Mouse (Mus musculus): ENCODE measurements around the gene Dcaf4.

Gene Dcaf4

GRCm38 (mm10) chr12:83520311-83520890, at the start of gene Dcaf4:
Gene Dcaf4, plus strand, starts transcription at chr12:83520466.
- DNase-seq (ENCODE audit: extremely low spot score, low read depth, low spot score): peak; percentile 75

- no peak for DNase-seq (ENCODE audit: extremely low spot score, low read depth, low spot score)
These were observed 48.5 kb upstream of the Dcaf4 start for GRCm38 (mm10) chr12:83471760-83472159.

DNA sequence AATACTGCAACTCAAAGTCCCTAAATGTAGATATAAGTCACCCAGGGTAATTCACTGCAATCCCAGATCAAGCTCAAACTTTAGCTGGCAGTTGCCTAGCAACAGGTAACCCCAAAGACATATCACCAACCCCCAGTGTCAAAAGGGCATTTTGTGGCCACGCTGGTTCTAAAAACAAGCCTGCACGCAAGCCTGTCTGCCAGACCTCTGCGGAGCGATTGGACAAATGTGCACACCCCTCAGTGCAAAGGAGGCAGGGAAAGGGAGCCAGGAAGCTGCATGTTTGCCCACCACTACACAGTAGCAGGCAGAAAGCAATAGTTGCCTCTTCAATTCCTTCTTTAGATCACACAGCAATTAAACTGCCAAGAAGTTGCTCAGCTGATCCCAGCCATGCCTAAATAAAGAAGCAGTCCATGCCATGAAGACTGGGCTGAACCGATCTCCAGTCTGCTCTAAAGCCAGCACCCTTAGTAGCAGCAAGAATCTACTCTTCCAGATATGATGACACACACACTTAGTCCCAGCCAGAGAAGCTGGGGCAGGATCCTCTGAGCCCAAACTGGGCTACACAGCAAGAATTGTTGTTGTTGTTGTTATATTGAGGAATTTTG, 46.2 kb upstream of the Dcaf4 start:
- no peak for DNase-seq (ENCODE audit: extremely low spot score, low read depth, low spot score)

DNA sequence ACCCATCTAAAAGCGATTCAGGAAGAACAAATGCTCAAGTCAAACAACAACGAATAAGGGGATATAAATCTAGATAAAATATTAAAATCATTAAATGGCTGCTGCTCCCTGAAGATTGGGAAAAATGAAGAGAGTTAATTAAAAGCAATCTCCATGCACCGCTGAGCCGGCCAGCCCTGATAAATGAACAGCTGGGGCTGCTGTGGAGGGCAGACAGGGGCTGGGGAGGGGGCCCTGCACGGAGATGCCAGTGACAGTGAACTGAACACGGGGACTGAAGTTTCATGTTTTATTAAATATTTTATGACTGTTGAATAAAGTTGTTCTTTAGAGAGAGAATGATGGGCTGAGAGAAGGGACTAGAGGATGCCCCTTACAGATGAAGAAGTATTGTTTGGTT, 44.8 kb upstream of the Dcaf4 start:
- no peak for DNase-seq (ENCODE audit: extremely low spot score, low read depth, low spot score)

DNA sequence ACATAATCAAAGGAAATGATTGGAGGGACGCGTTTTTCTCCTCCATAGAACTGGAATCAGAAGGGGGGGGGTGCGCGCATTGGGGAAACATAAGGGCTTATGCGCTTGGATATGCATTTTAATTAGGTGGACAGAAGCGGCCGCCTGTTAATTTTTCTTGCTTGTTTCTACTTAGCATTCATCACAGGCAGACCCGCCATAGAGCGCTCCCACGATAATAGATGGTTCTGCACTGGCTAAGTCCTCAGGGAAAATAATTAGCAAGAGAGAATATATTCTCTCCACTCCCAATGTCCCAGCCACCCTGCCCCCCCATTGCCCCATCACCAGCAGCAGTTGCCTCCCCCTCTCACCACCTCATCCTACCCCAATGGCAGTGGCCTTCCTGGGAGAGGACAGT, 44.0 kb upstream of the Dcaf4 start:
- no peak for DNase-seq (ENCODE audit: extremely low spot score, low read depth, low spot score)

GRCm38 (mm10) chr12:83479140-83479539, 41.1 kb upstream of the Dcaf4 start:
- DNase-seq (ENCODE audit: extremely low spot score, low read depth, low spot score): no peak

DNA sequence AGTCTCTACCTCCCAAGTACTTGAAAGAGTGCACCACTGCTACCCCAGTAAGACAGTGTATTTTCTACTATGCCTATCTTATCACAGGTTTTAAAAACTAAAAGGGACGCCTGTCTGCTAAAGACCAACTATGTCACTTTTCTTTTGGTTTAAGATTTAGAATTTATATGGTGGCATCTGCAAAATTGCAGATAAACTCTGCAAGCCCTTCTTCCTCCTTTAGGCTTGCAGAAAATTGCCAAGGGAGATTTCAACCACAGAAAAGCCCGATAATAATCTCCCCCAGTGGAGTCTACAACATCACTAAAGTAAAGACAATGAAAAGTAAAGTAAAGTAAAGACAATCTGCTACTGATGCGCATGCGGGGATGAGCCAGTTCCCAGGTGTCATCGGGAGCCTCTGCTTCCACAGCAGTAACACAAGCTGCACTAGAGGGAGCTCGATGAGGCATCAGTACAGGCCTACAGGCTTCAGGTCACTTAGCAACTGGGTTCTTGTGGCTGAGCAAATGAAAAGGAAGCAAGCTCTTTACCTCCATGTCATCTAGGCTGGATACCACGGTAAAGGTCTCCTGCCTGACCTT, 40.4 kb upstream of the Dcaf4 start:
- no peak for DNase-seq (ENCODE audit: extremely low spot score, low read depth, low spot score)

DNA sequence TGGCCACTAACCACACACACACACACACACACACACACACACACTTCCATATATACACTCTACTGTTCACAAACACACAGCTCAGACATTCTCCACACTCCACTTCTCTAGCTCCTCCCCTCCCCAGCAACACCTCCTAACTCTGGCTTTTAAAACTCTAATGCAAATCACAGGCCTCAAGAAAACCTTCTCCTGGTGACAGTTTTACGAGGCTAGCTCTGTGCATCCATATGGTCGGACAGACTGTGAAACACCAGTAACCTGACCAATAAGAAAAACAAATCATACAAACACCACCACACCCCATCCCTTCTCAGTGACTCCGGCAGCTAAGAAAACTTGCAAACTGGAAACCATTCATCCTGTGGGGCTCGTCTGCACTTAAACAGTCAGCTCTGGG, 38.8 kb upstream of the Dcaf4 start:
- peak; percentile 58 for DNase-seq (ENCODE audit: extremely low spot score, low read depth, low spot score)

DNA sequence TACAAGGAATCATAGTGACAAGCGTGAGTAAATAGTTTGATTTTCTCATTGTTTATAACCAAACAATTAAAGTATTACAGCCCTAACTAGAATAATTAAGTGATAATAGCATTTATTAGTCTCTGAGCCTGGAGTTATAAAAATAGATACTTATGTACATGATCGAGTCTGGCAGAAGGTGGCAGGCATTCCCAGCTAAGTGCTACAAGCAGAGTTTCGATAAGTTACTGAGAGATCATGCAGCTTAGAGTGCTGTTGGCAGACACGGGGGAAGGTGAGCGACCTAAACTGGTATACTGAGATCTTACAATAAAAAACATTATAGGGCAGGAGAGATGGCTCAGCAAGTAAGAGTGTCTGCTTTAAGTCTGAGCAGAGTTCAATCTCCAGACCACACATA, 36.6 kb upstream of the Dcaf4 start:
- no peak for DNase-seq (ENCODE audit: extremely low spot score, low read depth, low spot score)

GRCm38 (mm10) chr12:83484855-83485745, 35.2 kb upstream of the Dcaf4 start:
- DNase-seq (ENCODE audit: extremely low spot score, low read depth, low spot score): no peak

- no peak for DNase-seq (ENCODE audit: extremely low spot score, low read depth, low spot score)
These were observed 34.2 kb upstream of the Dcaf4 start for GRCm38 (mm10) chr12:83485911-83486670.

DNA sequence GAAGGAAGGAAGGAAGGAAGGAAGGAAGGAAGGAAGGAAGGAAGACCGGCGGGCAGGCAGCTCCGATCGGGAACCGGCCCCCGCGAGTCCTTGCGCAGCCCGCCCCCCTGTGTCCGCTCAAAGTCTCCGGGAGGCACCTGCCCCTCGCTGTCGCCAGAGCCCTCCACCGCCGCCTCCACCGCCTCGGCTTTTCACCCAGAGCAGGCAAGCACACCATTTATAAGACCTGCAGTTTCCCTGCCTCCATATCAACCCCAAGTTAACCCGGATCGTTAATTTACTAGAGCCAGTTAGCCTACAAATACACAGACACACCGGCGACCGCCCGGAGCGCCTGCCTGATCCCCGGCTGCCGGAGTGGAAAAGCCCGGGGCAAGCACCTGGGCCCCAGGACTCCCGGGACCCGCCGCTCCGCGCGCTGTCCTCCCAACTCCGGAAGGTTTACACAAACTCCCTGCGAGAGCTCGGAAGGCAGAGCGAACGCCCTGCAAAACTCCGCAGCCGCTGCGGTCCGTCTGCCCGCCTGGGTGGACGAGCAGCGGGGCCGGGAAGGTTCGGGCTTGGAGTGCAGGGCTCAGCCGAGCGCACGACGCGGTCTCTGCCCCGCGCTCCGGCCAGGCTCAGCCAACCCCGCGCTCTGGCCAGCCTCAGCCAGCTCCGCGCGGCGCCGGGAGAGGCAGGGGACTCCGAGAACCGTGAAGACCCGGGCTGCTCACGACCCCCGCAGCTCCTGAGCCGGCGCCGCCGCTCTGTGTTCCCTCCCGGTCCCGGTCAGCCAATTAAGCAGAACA, 33.4 kb upstream of the Dcaf4 start:
- no peak for DNase-seq (ENCODE audit: extremely low spot score, low read depth, low spot score)

- peak; percentile 85 for DNase-seq (ENCODE audit: extremely low spot score, low read depth, low spot score)
These were observed 32.7 kb upstream of the Dcaf4 start, which contains the start of gene Dpf3 for GRCm38 (mm10) chr12:83487476-83487991. Gene Dpf3, minus strand, starts transcription at chr12:83487716.

GRCm38 (mm10) chr12:83488211-83488941, 31.9 kb upstream of the Dcaf4 start:
- no peak for DNase-seq (ENCODE audit: extremely low spot score, low read depth, low spot score)

DNA sequence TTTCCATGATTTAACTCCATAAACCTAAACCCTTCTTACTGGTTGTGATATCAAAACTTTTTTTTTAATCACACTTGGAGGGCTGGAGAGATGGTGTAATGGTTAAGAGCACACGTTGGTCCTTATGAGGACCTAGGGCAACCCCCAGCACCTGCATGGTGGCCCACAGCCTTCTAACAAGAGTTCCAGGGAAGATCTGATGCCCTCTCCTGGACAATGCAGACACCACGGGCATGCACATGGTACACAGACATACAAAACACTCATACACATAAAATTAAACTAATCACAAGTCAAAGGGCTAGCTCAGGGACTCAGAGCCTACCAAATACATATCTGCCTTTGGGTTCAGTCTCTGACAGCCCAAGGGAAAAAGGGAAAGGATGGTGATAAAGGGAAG, 30.5 kb upstream of the Dcaf4 start:
- DNase-seq (ENCODE audit: extremely low spot score, low read depth, low spot score): no peak

DNA sequence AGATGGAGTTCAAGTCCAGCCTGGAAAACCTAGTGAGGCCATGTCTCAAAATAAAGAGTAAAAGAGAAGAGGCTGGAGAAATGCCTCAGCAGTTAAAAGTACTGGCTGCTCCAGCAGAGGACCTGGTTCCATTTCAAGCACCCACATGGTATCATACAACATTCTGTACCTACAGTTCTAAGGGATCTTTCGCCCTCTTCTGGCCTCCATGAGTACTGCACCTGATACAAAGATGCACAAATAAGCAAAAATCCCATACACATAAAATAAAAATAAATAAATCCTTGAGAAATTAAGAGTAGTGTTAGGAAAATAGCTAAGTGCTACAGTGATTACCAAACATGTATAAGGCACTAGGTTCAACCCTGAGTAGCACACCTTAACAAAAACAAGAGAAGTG, 28.7 kb upstream of the Dcaf4 start:
- no peak for DNase-seq (ENCODE audit: extremely low spot score, low read depth, low spot score)

DNA sequence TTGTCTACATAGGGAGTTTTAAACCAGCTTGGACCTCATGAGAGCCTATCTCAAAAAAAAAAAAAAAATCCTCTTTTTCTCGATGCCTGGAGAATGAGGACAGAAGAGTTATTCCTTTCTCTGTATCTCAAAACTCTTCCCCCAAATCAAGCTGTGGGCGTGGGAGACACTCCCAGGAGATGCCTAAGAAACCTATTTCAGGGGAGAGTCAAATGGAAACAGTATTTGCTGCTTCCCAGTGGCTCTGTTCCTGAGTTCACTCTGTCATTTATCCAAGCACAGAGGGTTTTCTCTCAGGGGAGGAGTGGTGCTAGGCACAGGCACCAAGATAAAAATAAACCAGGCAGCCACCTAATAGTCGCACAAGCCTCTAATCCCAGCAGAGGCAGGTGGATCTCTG, 27.5 kb upstream of the Dcaf4 start:
- DNase-seq (ENCODE audit: extremely low spot score, low read depth, low spot score): no peak

DNA sequence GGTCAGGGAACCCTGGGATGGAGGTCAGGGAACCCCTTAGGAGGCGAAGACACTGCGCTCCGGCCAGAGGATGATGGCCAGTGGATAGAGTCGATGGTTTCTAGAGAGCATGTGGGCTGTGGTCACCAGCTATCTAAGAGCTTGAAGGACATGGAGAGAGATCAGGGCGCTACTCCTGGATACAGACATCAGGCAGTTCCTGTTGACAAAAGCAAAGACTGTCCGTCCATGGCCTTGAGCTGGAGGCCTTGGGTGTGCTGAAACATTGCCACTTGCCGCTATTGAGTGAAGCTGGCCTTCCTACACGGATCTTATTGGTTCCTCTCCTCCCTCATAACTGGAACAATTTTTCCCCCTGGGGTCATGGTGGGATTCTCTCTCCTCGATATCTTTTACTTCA, 26.1 kb upstream of the Dcaf4 start:
- no peak for DNase-seq (ENCODE audit: extremely low spot score, low read depth, low spot score)

- no peak for DNase-seq (ENCODE audit: extremely low spot score, low read depth, low spot score)
These were observed 24.9 kb upstream of the Dcaf4 start for GRCm38 (mm10) chr12:83495248-83495960.
